Mouse (Mus musculus) adrenal gland, adult 2 months (tissue): ENCODE measurements around the gene C1qtnf5. TPM values are rescaled to one million over a fixed set of nuclear protein-coding genes. Genes with fewer than 3 reads are reported as not detected.
A peak's percentile ranks its signal among the peaks of the same experiment; 100 is the strongest.

Experiments used
- DNase-seq: peaks from one replicate; pipeline ENCODE4 v3.0.0; 2021
- polyA plus RNA-seq: library from polyadenylated mRNA; depleted of rRNA; stranded (reverse); fragments of >200 nt; gene quantifications from 2 replicates; pipeline ENCODE4 v1.2.3, GENCODE M21; 2012
- total RNA-seq, 2 experiments: library from RNA; stranded (reverse); gene quantifications; 2 replicates each; pipeline ENCODE4 v1.2.3; 2021

The C1qtnf5 gene
- total and polyA plus RNA-seq, 3 experiments, result 11.2 to 32.4 (median 17.6) TPM

DNA sequence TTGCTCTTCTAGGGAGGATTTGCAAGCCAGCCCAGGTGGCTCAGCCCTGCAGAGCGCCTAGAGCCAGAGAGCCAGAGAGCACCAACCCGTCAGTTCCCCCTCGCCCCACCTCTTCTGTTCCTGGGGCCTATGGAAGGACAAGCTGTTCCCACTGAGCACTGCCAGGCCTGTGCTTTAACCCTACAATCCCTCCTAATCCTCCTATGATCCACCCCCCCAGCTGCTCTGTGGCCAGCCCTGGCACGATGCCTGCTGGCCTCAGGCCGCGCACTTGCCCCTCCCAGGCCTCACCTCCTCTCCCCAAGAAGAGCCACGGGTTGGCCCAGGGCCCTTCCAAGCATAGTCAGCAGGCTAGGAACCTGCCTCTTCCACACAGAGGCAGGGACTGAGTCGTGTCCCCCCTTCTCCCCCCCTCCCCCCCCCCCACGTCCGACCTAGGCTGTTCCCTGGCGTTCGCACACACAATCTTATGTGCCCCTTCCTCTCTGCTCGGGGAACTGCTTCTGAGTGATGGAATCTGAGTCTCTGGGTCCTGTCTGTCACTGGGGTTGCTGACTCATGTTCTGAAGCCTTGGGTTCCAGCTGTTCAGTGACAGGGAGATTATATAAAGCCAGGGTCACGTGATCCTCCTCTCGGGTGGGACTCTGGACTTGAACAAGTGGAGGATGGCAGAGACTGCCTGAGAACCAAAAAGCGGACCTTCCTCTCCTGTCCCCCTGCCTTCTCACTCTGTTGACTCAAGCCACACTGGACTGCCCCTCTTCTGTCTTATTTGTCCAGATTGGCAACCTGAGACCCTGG is 27.9 kb upstream of the C1qtnf5 start:
- peak; percentile 91 for DNase-seq

DNA sequence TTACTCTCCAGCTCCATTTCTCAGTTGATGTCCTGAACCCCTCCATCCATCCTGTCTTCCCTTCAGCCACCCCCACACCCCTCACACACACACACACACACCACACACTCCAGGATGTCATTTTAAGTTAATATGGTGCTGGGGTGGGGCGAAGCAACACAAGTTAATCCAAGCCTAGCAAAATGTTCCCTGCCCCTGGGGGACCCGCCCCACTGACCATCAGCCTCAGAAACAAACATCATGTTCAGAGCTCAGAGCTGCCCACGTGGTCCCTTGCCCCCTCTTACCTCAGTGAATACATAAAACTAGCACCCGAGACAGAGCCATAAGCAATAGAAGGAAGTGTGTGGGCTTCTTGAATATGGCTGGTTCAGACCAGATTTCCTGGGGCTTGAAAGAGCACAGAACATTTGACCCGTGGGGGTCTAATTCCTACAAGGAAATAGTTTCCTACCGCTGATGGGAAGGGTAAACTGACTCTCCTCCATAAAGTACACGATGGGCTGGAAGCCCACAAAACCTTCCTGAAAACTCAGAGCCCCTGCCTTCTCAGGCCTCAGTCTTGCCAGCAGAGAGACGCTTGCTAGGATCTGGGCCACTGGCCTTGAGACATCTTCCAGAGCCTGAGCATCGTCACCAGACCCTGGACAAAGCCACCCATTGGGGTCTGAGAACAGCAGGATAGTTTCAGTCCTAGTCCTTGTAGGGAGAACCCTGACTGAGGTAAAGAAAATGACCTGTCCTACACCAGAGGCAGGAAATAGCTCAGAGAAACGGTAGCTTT is 26.9 kb upstream of the C1qtnf5 start:
- no peak for DNase-seq

DNA sequence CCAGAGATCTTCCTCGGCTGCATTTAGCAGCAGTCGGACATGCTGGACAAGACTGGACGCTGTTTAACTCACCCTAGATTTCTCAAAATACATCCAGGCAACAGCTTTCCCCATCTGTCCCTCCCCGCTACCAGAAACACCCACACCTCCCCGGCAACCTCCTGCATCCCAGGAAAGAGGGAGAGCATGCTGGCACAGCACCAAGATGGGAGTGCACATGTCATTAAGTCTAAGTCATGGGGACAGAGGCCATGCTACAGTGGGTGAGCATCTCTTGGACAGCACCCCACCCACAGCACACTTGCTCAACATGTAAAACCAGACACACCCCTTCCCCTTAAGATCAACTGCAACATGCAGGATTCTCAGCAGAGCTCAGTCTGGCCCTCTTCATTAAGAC is 26.1 kb upstream of the C1qtnf5 start:
- DNase-seq, result no peak

DNA sequence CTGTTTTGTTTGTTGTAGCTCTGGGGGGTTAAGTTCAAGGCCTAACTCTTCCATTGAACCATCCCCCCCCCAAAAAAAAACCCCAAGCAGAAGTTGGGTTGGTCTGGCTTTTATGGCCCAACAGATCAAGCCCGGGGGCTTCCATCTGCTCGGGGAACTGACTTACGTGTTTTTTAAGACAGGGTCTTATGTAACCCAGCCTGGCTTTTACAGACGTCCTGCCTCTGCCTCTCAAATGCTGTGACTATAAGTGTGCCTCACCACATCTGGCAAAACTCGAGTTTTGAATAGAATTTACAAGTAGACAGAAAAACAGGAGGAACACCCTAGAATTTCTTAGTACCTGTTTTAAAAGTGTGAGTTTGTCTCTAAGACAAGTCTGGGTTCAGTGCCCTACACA is 25.5 kb upstream of the C1qtnf5 start:
- DNase-seq, result no peak

DNA sequence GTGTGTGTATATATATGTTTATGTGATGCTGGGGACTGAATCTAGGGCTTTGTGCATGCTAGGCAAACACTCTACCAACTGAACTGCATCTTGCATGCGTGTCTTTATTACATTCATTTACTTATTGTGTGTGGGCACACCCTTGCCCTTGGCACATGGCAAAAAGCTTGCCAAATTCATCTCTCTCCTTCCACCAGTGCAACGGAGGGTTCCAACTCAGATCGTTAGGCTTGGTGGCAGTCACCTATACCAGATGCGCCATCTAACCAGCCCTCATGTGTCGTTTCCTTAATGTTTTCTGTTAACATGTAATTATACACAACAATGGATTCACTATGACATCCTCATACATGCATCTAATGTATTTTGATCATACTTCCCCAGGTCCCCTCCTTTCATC is 24.8 kb upstream of the C1qtnf5 start:
- DNase-seq, result no peak

DNA sequence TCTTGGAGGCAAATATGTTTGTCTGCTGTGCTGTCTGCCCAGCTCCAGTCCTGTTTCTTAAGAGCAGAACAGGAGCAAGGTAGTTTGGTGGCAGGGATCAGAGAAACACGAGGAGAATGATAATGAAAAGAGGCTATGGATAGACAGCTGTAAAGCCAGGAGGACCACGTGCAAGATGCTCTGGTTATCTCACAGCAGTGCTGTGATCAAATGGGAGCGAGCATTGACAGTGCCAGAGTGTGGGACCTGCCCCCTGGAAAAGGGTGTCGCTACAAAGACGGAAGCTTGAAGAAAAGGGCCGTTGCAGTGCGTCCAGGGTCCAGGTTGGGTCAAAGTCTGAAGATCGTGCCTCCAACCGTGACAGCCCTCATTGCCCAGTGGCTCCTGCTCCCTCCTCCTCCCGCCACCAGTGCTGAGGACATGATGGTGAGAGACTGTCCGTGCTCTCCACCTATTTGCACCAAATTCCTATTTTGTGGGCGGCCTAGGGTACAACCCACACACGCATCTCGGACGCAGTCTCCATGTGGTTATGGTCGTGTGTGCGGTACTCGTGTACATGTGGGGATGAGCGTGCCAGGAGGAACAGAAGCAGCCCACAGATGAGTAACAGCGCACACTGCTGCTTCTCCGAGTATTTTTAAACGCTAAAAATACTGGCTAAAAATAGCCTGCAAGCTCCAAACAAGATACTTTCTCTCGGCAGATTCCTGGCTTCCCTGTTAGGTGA is 23.5 kb upstream of the C1qtnf5 start:
- no peak for DNase-seq

DNA sequence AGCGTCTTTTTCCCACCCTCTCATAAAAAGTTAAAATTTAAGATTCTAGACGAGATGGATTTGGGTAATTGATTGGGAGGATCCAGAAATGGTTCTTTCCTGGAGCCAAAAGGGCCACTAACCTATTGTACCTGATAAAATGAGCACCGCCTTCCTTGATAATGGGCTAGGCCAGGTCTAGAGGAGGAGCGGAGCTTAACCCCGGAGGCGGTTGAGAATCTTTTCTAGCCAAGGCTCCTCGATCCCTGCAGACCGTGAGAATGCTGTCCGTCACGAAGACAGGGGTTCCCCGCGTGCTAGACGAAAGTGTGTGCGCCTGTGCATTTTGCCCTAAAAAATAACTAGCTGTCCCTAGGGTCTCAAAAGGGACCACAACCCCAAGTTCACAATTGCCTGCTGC is 22.8 kb upstream of the C1qtnf5 start:
- DNase-seq, result no peak

DNA sequence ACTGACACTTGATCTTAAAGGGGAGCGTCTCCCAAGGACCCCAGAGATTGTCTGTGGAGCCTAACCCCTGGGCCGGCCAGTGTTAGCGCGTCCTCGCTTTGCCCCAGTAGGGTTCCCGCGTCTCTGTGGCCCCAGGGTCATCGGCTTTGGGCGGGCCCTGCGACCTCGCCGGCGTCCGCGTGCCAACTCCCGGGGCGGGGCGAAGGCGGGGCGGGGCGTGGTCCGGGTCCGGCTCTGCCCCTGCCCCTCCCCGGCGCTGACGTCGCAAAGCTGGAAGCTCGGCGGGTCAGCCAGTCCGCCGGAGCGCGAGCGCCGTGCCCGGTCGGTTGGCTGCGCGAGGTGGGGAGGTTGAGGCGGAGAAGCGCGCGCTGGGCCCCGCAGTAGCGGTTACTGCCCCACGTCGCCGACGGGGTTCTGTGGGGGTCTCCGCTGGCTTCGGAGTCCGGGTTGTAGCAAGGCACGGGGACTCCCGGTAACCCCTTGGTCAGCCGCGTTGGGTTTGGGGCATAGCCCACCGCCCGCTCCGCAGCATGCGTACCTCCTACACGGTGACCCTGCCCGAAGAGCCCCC is 22.3 kb upstream of the C1qtnf5 start:
- DNase-seq, result peak; percentile 99

DNA sequence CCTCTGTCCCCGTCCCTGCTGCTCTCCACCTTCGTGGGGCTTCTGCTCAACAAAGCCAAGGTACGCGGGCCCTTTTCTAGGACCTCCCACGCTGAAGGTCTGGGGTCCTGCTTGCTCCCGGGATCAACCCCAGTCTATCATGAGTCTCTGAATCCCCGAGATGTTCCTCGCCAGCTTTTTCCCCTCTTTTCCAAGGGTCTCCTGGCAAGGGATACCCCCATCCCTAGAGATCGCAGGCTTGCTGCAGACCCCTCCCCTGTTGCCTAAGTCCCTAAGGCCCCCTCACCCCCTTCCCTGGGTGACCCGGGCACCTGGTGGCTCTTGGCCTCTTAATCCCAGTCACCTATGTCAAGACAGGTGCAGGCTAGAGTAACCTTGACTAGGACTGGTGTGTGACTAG is 21.8 kb upstream of the C1qtnf5 start:
- DNase-seq, result no peak

DNA sequence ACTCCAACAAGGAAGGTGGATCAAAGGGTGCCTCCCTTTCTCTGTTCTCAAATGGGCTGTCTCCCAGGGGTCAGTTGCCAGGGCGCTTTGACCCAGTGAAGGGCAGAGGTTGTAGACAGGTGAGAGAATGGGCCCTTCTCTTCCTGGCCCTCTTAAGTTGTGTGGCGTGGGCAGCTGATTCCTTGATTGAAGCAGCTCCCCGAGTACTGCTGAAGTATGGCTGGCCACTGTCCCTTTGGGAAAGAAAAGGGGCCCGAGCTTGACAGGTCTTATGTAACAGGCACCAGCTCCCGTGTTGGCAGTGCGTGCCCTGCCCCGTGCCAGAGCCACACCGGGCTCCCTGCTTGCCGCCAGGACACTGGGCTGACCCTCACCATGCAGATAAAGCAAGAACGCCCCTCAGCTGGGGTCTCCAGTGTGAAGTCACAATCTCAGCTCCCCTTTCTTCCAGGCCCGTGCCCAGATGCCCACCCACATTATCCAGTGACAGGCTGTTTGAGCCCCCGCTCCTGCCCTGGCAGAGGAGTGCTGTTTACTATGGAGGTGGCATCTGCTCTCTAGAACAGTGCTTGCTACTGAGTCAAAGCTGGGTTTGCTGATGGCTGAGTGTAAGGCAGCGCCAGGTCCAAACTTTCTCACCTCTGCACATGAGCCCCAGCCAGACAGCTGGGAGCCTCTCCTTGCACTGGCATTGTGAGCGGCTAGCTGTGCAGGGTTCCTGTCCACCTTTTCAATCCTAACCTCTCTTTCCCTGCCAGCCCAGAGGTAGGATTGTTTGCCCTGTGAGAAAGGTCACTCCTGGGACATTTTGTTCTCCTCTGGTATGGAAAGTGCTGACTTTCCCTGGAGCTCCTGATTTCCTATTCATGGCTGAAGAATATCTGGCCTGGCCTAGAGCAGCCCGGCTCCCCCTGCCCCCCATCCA is 21.0 kb upstream of the C1qtnf5 start:
- DNase-seq, result peak; percentile 74

DNA sequence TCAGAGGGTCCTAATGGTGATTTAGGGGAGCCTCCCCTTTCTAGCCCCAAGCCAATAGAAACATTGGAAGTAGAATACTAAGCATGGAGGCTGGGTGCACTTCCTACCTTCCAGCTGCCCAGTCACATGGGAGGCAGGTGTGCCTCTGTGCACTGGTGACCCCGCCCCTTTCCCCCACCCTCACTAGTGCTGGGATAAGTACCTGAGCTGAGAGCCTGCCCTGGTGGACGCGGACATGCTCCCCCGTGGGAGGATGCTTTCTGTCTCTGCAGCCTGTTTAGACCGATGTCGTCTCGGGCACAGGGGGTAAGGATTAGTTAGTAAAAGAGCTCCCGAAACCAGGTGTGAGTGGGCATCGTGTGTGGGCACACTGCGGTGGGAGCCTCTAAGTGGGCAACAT is 20.1 kb upstream of the C1qtnf5 start:
- no peak for DNase-seq

DNA sequence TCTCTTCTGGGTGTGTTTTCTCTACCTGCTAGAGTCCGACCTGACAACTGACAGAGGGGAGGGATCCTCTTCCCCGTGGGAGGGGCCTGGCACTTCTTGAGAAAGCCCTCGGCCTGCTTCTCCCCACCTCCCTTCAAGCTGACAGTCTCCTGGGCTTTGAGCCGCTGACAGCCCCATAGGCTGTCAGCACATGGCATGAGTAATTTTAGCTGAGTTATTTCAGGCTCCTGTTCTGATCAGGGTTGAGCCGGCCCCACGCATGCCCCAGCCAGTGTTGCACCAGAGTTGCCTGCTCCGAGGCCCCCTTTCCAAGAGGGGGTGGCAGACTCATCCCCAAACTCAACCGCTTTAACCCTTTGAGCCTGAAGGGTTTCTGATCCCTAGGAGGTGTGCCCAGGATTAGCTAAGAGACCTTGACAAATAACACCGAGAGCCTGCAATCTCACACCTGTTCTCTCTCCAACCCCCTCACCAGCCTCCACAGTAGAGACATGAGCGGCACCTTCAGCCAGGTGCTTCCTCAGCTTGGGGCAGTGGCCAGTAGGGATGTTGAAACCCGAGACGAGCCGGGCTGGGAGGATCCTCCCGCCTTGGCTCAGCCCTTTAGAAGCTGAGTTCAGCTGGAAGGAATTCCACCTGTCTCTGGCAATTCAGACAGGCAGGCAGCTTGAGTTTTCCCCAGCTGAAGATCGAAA is 19.1 kb upstream of the C1qtnf5 start:
- DNase-seq, result no peak

DNA sequence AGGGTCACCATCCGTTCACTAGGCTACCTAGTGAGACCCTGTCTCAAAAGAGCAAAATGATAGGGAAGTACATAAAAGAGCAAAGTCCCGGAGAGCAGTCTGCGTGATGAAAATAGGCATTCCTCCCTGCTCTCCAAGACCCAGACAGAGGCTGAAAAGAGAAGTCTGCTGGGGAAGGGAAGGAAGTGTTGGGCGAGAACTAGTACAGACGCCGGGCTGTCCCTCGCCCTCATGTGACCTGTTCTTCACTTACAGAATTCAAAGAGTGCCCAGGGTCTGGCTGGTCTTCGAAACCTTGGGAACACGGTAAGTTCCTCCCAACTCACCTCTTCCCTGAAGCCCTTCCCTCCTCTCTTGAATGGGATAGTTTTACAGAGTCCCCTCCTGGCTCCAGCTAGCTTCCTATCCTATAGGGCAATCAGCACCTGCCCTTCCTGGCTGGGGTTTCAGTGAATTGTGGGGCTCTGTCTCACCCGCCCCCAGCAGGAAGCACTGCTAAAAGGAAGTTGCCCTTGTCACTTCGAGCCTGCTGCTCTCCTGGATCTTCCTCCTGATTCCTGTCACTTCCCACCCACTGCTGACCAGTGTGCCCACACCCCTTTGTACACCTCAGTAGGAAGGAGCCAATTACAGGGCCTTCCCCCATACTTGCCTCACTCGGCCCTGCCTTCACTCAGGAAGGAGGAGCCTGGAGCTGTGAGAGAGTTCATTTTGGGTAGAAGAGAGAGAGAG is 18.0 kb upstream of the C1qtnf5 start:
- DNase-seq, result no peak

DNA sequence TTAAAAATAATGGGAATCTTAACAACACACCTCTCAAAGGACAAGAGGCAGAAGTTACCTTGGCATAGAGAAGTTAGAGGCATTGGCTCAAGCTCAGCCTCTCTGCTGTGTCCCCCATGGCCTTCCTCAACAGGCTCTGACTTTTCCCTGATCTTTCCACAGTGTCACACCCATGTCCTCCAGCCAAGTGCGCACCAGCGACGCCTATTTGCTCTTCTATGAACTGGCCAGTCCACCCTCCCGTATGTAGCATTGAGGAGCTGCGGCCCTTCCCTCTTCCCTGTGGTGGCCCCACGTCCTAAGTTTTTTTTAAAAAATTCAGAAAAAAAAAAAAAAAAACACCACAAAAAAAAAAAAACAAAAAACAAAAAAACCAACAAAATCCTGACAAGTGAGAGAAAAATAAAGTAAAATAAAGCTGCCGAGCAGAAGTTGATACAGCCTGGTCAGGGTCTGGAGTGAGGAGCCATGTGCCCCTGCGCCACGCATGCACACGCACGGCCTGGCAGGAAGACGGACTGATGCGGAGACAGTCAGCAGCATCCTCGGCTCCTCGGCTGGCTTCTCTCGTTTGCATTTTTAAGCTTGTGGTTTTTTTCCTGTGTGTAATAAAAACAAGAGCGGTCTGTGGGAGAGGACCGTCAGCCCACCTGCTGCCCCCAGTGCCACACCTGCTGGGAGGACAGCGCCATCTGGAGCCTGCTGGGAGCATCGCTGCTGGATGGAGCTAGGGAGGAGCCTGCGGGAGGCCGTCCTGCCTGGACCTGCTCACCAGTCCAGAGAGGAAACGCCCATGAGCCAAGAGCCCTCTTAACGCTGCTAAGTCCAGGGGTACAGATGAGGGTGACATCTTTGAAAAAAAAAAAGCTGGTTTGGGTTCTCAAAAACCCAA is 13.2 kb upstream of the C1qtnf5 start:
- peak; percentile 74 for DNase-seq

DNA sequence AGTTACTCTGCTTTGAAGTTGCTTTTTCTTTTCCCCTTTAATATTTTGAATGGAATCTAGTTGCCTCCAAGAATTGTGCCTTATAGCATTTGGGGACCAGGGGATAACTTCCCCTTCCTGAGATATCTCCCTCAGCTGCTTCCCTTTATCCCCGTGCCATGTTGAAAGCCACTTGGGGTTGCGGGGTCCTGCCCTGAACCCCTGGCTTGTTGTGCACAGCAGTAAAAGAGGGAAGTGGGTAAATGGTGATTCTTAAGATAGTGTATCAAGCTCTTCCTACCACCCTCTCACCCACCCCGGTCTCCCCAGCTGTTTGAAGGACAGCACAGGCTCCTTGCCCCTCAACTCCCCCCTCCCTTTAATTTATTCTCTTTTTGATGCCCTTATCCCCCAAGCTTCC is 12.3 kb upstream of the C1qtnf5 start:
- no peak for DNase-seq

DNA sequence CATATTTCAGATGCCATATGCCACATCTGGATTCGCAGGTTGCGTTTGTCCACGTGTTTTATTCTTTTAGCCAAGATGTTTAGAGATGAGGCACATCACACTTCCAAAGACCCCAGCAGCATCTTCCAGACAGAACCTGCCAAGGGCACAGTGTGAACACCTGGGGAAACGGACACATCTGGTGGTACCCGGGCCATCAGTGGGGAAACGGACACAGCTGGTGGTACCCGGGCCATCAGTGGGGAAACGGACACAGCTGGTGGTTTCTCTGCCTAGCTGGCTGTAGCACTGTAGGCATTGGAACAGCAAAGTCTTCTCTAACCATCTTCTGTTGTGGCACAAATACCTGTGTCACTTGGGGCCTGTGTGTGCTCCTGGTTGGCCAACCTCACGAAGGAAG is 11.3 kb upstream of the C1qtnf5 start:
- DNase-seq, result no peak

DNA sequence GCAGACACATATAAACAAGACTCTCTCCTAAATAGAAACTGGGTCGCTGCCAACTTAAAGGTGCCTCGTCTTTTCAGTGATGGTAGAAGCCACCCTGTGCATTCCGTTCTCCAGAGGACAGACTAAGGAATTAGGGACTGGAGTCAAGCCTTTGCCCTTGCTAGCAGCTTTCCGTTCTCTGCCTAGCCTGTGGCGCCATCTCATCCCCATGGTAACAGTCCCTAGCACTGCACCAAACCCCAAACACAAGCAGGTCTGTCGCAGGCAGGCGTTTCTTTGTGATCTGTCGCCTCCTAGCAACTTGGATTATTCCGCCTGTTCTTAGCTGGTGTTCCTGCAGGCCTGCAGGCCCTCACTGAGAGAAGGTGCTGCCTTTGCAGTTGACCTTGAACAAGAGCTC is 10.5 kb upstream of the C1qtnf5 start:
- DNase-seq, result peak; percentile 65

DNA sequence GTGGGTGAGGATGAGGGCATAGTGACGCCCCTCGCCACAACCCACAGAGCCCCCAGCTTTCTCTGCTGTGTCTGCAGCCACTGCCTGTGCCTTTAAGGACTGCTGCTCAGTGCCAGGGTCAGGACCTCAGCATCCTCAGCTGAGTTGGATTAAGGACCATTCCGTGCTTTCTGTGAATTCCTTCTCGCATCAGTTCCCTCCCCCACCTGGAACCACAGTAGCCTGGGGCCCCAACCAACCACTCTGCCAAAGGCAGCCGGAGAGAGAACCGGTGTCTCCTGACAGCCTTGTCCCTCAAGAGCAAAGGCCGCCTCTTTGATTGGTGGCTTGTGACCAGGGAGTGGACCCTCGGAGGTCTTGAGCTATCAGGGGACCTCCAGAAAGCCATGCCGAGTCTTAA is 5.6 kb upstream of the C1qtnf5 start, which contains the start of gene Mfrp:
Gene Mfrp (plus strand): TSS at position 240 of the 400 bp plus-strand sequence.
- no peak for DNase-seq

DNA sequence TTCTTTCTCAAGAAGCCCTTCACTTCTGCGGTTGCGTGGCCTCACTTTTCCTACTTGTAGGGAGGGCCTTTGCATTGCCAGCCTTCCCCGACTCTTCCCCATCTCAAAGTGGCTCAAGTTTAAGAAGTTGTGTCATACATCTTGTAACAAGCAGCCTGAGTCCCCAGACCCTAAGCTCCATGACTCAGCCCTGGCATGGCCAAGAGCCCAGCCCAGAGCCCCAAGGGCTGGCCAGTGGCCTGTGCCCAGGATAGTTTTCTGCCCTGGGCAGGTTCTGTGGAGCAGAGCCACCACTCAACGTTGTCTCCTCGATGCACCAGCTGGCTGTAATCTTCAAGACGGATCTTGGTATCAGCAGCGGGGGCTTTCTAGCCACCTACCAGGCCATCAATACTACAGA is 2.2 kb upstream of the C1qtnf5 start:
- peak; percentile 48 for DNase-seq
